Mouse (Mus musculus): Measurements from ENCODE around the gene Acot11.
A peak's percentile ranks its signal among the peaks of the same experiment; 100 is the strongest.

Gene Acot11

DNA sequence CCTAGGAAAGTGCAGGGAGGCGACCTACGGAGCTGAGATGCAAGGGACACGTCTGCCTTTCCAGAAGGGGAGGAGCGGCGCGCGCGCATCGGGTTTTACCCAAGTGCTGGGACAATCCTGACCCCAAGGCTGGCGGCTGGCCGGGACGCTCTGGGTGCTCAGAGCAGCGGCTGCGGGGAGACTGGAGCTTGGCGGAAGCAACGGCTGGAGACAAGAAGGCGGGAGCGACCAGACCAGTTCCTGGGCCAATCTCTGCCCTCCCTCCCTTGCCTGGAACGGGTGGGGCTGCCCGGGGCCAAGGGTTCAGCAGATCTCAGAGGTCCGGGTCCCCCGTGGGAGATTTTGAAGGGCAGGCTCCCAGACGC is at the start of gene Acot11:
Acot11 (minus strand) TSS at position 89 of the 365 bp plus-strand sequence.
- DNase-seq (ENCODE audit: low spot score): peak; percentile 46

DNA sequence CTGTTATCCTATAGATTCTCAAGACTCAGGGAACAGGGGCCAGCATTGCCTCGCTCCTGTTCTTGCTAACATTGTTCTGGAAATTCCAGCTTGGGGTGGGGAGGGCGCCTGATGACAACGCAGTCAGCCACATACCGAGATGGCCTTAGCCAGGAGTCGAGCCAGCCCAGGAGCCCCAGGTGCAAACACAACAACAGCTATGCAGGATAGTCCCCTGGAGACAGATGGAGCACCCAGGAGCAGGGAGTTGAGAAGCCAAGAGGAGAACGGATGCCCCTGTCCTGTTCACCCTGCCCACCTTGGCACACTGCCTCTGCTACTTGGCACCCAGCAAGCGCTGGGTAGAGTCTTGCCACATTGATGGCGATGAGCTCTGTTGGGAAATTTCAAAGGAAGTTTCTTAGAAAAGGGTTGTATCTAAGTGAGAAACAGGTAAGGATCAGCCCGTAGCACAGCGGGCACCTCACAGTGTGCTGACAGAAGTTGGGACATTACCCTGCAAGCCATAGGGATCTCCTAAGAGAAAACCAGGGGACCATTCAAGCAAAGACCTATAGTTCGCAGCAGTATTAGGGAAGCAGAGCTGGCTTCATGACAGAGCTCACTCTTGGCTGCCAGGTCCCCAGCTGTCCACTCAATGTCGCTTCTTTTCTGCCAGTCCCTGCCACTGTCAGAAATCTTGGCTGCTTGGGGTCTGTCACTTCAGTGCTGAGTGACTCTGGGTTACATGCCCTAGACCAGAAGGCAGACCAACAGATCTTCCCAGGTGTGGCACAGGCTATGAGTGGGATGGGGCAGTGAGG is 43.7 kb upstream of the Acot11 start:
- no peak for DNase-seq (ENCODE audit: low spot score)

DNA sequence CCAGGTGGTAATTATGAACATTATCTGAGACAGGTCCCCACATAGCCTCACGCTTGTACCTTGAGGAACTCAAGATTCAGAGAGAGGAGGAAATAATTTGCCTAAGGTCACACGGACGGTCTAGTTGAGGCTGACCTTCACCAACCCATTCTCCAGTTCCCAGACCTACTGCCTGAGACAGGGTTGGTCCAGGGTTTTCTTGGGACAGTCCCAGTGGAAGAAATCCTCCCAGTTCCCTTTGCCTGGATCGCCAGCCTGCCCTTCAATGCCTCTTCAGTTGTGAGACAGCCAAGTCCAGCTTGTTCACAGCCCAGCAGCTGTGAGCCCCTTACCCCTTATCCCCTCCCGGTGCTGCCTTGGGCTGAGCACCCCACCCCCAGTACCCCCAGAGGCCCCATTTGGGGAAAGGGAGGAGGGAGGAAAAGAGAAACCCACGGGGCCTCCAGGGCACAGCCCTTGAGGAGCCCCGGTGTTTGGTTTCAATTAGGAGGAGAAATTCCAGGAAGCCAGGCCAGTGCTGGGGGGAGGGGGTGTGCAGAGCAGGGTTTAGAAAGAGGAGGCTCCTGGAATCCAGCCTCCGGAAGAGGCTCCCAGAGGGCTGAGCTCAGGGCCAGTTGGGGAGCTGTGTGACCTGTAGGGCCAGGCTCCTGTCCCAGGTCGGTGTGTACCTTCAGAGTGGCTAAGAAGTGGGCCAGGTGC is 42.9 kb upstream of the Acot11 start:
- peak; percentile 37 for DNase-seq (ENCODE audit: low spot score)

DNA sequence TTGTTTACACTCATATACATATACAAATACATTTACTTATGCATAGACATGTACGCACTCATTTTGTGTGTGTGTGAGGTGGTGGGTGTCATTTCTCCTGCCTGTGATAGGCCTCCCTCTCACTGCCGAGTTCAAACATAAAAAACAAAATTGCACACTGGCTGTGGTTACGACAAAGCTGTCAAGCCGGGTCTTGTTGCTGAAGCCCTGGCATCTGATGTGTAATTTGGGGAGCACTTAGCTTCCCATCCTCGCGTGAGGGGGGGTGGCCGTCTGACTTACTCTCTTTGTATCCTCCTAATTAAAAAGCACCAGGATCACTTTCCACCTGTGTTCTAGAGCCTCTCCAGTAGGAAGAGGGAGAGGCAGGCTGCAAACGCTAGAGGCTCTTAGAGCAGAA is 37.8 kb upstream of the Acot11 start:
- no peak for DNase-seq (ENCODE audit: low spot score)

DNA sequence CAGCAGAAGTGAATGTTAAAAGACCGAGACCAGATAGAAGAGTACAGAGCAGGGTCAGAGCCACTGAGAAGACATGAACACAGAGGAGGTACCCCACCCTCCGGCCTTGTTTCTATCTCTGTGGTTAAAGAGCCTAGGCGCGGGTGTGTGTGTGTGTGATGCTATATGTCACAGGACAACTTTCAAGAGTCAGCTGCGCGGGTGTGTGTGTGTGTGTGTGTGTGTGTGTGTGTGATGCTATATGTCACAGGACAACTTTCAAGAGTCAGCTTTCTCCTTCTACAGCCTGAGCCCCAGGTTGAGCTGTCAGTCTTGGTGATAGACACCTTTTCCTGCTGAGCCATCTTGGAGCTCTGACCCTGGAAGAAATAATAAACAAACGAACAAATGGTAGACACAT is 37.1 kb upstream of the Acot11 start:
- DNase-seq (ENCODE audit: low spot score): no peak

DNA sequence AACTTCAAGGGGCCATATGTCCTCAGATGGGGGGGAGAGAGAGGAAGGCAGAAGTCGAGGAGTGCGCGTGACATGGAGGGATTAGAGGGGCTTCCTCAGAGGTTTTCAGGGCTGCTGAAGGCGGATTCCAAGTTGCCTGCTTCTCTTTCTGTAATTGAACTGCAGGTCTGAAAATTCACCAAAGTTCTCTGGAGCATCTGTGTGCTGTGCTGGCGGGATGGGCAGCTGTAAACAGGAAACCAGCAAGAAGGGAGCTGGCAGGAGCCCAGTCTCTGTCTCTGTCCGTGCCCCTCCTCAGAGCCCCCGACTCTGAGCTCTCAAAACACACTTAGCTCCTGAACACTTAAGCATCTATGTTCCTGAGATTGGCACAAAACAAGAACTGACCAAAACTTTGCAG is 36.5 kb upstream of the Acot11 start:
- DNase-seq (ENCODE audit: low spot score): no peak

DNA sequence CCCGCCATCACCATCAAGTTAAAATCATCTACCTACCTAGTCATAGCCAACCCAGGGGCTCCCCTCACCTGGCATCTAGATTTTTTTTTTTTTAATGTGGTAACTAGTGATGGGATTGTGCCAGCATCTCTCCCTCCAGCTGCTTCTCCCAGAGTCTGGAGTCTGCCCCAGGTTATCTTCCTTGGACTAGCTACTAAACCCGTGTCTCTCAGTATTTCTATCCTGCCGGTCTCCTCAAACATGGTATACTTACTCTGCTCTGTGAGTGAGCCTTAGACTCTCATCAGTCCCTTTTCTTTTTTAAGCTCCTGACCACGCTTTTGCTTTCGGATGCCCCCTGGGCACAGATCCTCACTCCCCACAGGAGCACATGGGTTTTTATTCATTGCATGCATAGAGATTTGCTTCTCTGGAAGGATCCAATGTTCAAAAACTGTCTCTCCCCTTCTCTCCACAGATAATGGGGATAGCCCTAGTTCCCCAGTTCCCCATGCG is 35.9 kb upstream of the Acot11 start:
- DNase-seq (ENCODE audit: low spot score): no peak

DNA sequence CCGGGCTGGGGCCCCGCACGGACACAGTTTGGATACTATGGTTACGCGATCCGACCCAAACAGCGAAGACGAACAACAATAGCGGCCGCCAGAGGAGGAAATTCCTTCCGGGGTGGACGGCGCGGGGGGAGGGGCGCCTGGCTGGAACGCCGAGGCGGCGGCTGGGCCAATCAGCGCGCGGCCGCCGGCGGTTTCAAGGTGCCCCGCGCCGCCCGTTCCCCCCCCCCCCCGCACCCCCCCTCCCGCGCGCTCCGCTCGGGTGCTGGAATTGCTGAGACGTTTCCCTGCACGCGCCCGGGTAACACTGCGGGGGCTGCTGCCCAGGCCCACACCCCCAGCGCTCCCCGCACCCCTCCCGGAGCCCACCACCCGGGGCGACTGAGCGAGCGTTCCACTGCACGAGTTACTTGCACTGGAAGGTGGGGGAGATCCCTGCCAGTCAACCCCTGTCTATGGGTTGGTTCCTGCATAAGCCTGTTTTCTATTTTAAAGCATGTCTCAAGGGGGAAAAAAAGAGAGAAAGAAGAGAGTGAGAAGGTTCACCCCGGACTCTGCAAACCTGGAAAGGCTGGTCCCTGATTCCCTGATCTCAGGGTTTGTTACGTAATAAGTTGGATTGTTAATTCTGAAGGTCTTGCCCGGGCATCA is 35.3 kb upstream of the Acot11 start:
- peak; percentile 90 for DNase-seq (ENCODE audit: low spot score)

DNA sequence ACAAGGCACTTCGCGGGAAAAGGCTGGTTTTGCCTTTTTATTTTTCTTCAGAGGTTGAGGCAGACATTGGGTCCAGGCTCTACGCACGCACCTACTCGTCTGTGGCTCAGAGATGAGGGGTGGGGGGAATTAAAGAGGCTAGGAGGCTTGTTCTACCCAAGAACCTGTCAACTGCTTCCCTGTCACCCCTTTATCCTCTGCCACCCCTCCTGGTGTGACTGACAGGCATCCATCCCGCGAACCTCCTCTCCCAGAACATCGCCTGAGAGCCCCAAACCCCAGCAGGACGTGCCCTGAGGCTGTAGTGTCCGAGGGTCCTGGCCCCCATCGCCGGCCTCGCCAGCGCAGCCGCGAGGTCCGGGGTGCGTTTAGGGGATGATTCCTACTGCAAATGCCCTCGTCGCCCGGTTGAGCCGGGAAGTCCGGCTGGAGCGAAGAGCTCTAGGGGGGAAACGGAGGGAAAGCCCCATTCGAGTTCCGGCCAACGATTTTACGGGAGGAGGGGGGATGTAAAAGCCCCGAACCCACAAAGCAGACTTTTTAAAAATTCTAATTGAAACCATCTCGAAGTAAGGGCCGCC is 34.5 kb upstream of the Acot11 start:
- DNase-seq (ENCODE audit: low spot score): peak; percentile 54

DNA sequence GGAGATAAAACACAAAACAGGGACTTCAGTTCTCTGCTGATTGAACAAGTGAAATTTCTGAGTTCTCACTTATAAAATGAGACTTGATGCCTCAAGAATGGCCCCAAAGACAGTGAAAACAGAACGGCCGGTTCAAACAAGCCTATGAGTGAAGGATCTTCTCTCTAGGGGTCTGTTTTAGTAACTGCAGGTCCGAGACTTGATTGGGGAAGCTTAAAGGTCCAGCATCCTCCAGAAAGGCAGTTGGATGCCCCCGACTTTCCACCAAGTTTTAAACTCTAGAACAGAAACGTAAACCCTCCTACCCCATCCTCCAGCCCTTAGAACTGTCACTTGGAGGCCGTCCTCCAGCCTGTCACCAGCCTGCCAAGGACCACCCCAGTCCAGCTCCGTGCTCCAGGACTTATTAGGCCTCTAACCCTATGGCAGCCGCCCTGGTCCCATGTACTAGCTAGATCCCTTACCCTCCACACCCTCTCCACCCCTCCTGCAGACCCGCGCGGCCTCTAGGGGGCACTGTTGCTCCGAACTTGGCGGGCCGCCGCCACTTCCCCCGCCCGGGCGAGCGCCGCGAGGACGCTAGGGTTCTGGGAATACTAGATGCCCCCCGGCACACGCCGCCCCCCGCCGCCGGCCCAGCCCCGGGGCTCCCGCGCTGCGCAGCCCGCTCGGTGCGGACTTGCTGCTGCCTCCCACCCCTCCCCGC is 33.9 kb upstream of the Acot11 start:
- DNase-seq (ENCODE audit: low spot score): peak; percentile 100

DNA sequence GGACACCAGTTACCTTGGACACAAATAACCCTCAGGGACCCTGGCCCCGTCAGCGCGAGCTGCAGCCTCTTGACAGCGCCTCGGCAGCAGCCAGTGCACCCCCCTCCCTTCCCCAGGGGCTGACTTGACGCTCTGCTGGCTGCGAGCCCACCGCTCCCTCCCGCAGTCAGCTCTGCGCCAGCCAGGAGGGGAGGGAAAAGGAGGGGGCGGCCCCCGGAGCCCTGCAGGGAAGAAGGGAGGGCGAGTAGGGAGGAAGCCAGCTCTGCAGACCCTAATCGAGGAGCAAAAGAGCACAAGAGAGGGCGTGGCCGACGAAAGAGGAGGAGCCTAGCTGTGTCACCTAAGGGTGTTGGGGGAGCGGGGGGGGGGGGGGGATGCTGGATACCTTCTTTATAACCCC is 33.2 kb upstream of the Acot11 start:
- DNase-seq (ENCODE audit: low spot score): peak; percentile 45

DNA sequence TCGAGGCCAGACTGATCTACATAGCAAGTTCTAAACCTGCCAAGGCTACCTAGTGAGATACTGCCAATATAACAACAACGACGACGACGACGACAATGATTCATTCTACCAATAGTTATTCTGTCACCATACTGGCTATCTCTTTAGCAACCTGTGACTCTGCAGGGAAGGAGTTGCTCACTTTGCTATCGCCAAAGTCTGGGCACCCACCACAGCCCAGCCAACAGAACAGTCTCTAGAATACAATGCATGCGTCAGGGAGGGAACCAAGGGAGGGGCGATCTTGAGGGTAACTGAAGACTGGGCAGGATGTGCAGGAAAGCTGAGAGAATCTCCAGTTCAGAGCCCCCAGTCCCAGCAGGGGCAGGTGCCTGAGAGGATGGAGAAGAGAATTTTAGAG is 32.6 kb upstream of the Acot11 start:
- no peak for DNase-seq (ENCODE audit: low spot score)

DNA sequence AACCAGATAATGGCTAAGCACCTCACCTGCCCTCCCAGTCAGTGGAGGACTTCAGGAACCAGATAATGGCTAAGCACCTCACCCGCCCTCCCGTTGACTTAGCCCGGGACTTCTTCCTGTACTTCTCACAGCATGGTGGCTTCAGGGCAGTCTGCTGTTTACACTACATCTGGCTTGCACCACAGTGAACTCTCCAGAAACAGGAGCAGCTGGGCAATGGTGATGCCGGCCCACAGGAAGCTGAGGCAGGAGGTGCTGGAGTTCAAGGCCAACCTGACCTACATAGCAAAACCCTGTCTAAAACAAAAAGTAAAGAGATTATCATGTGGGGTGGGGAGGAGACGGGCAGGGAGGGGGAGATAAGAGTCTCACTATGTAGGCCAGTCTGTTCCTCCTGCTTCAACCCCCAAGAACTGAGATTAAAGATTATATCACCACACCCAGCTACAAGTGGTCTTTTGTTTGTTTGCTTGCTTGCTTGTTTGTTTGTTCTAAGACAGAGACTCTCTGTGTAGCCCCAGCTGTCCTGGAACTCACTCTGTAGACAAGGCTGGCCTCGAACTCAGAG is 25.8 kb upstream of the Acot11 start:
- no peak for DNase-seq (ENCODE audit: low spot score)

DNA sequence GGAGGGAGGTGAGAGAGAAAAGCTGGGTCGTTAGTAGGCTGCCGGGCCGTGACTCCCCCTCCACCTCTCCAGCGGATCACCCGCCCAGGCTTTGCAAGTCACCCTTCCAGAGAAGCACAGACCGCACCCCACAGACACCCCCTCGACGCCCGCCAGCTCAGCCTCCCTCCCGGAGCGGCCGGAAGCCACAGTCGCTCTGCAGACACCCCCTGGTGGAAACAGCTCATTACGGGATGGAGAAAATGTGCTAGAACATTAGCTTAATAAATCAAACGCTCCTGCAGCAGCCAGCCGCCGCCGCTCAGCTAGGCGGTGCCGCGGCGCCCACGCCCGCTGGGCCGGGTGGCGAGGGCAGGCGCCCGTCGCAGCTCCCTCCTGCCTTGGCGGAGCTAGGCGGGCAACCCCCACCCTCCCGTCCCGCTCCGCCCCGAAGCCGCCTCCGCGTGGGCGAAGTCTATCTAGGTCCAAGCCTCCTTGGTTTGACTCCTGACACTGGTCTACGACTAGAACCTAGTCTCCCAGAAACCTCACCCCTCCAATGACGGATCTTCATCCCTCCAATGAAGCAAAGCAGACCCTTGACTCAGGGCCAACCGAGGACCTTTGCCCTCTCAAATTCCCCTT is 23.1 kb upstream of the Acot11 start:
- DNase-seq (ENCODE audit: low spot score): peak; percentile 58

DNA sequence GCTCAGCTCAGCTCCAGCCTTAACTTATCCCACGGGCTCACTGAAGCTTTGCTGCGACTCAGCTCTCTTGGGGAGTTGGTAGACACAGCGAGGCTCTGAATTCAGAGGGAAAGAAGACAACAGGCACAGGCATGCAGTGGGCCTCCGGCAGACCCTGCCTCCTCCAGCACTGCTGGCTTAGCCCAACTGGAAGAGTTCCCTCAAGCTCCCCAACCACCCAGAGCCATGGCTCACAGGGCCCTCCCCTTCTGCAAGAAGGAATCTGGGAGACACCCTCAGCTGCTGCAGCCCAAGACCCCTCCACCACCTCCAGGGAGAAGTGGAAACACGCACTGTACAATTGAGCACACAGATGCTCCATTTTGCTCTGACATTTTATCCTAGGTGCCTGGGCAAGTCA is 20.4 kb upstream of the Acot11 start:
- no peak for DNase-seq (ENCODE audit: low spot score)

DNA sequence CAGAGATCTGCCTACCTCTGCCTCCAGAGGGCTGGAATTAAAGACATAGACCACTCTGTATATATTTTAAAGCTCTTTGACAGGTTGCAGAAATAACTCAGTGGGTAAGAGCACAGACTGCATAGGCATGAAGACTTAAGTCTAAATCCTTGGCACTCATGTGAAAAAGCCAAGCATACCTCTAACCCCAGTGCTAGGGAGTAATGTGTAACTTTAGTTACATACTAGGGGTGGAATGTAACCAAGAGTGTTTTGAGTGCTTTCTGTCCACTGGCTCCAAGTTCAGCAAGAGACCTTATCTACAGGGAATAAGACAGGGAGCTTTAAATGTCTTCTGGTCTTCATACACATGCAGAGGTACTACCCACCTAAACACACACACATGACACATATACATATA is 14.6 kb upstream of the Acot11 start:
- DNase-seq (ENCODE audit: low spot score): no peak

DNA sequence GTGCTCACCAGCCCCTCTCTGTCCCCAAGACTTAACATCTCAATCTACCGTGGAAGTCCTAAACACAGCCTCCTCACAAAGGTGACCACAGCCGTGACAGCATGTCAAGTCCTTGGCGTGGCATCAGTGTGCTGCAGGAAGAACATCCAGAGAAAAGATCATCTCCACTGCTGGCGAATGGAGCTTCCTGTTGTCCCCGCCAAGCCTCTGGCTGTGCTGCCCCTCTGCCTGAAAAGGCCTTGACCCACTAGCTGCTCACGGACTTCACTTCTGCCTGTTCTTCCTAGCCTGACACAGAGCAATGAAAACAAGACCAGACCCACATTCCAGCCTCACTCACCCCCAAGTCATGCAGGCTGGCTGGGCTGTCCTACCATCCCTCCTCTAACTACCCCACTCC is 13.5 kb upstream of the Acot11 start:
- no peak for DNase-seq (ENCODE audit: low spot score)

DNA sequence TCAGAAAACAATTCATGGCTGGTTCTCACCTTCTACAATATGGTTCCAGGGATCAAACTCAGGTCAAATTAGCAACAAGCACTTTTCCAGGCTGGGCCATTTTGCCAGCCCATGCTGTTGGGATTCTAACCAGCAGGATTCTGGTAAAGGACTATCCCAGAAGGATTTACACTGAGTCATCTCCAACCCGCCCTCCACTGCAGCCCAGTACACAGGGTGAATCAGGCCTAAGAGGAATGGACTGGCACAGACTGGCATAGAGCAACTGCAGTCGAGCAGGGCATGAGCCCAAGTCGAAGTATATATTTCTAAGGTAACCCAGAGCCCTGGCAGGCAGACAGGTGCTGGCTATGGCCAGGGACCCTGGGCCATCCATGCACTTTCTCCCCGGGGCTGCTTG is 12.2 kb upstream of the Acot11 start:
- no peak for DNase-seq (ENCODE audit: low spot score)

DNA sequence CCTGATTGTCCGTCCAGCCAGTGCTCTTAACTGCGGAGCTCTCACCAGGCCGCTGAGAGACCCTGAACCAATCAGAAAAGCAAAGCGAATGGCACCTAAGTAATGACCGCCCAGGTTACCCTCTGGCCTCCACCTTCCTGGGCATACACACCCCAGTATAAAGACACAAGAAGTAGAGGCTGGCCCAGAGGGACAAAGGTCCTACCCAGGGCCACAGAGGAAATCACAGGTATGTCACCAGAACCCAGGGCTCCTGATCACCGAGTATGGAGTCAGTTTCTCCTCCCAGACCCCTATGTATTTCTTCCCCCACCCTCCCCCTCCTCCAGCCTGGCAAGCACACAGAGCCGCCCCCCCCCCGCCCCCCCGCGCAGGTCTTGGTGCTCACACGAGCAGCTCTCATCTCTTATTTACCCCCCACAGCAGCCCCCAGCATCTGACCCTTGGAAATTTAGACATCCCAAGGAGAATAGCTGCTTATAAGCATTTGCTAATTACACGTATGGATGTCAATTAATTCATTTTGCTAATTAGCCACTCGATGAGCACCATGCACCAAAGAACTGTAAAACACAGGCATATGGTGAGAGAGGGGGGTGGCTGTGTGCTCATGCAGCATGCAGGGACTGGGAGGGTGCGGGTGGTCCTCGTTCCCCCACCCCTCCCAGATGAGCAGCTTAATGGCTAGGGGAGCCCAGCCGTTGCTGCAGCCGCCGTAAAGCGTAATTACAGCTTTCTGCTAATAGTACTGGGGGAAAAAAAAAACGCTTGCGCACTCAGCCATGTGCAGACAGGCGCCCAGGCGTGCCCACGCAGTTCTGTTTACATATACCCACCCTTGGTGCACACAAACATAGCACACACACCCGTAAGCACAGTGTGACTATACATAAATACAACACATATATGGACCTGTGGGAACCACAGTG is 10.9 kb upstream of the Acot11 start:
- no peak for DNase-seq (ENCODE audit: low spot score)

DNA sequence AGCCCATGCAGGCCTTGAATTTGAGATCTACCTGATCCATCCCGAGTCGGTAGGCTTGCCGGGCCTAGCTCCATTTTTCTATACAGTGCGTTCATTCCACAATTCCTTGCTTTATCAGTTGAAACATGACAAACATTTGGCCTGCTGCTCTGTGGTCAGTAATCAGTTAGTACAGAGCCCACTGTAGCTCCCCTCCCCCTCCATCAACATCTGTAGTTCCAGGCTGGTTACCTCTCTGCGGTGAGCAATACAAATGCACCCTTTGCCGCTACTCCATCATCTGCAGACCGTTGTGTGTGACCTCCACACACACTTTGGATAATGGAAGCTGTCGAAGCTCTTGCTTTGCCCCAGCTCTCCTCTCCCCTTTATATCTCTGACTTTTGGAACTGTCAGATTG is 6.4 kb upstream of the Acot11 start:
- DNase-seq (ENCODE audit: low spot score): no peak
